Mouse (Mus musculus) urinary bladder, postnatal 4 days (tissue): ENCODE data around the gene Bphl.

Experiments used
- DNase-seq, 2 experiments: peaks; one replicate each; pipeline ENCODE4 v3.0.0; 2021 to 2022; ENCODE audit warnings: low spot score in 2 of 2

Bphl gene

GRCm38 (mm10) chr13:34037172-34038055, at the start of gene Bphl:
TSS of gene Bphl (plus strand) at chr13:34037597.
- DNase-seq, result peak; percentile 86 to 89

GRCm38 (mm10) chr13:33989625-33990024, 47.8 kb upstream of the Bphl start:
- DNase-seq, result no peak

GRCm38 (mm10) chr13:33995197-33995596, 42.2 kb upstream of the Bphl start:
- peak; percentile 39 to 72 for DNase-seq

GRCm38 (mm10) chr13:34002058-34003006, 35.1 kb upstream of the Bphl start, which contains the start of the genes Ripk1 and Serpinb6a:
TSS of gene Ripk1 (plus strand) at chr13:34002363.
TSS of gene Serpinb6a (minus strand) at chr13:34002794.
- DNase-seq, result peak; percentile 84 to 91

- no peak for DNase-seq
Measured at GRCm38 (mm10) chr13:34003058-34003457, 34.3 kb upstream of the Bphl start.

GRCm38 (mm10) chr13:34007234-34007633, 30.2 kb upstream of the Bphl start:
- no peak for DNase-seq

GRCm38 (mm10) chr13:34016927-34017569, 20.3 kb upstream of the Bphl start:
- no peak for DNase-seq

- no peak for DNase-seq
Measured at GRCm38 (mm10) chr13:34018521-34018920, 18.9 kb upstream of the Bphl start.

GRCm38 (mm10) chr13:34021998-34022397, 15.4 kb upstream of the Bphl start:
- DNase-seq, result no peak

- DNase-seq, result no peak
Measured at GRCm38 (mm10) chr13:34032041-34032440, 5.4 kb upstream of the Bphl start.

- no peak for DNase-seq
Measured at GRCm38 (mm10) chr13:34035424-34035823, 2.0 kb upstream of the Bphl start.

GRCm38 (mm10) chr13:34036726-34037125, 671 bp upstream of the Bphl start:
- no peak for DNase-seq

GRCm38 (mm10) chr13:34038056-34038432, 647 bp downstream of the Bphl start:
- no peak for DNase-seq

- no peak for DNase-seq
Measured at GRCm38 (mm10) chr13:34038901-34039341, 1.5 kb downstream of the Bphl start.

GRCm38 (mm10) chr13:34040091-34040490, 2.7 kb downstream of the Bphl start:
- peak in 1 of 2 experiments; percentile 41 for DNase-seq

- DNase-seq, result no peak
Measured at GRCm38 (mm10) chr13:34043716-34044393, 6.5 kb downstream of the Bphl start.

- peak in 1 of 2 experiments; percentile 13 for DNase-seq
Measured at GRCm38 (mm10) chr13:34045511-34046249, 8.3 kb downstream of the Bphl start.

GRCm38 (mm10) chr13:34046421-34047012, 9.1 kb downstream of the Bphl start:
- DNase-seq, result peak; percentile 66 to 79

GRCm38 (mm10) chr13:34047526-34047925, 10.1 kb downstream of the Bphl start:
- no peak for DNase-seq

GRCm38 (mm10) chr13:34050479-34050878, 13.1 kb downstream of the Bphl start:
- no peak for DNase-seq
